Mouse (Mus musculus): ENCODE results near the gene Ttc28. TPM values are rescaled to one million over a fixed set of nuclear protein-coding genes. Genes with fewer than 3 reads are reported as not detected.

The Ttc28 gene
- total and polyA plus RNA-seq, 3 experiments, result 0.21 to 0.89 (median 0.28) TPM

GRCm38 (mm10) chr5:111073316-111073736 lies 193.7 kb downstream of the Ttc28 start:
- Histone ChIP-seq H3K4me2 (ENCODE audit: insufficient read depth, low read depth, poor library complexity, severe bottlenecking) (no peak overlapping the region), H3K4me3 (replicated peaks in 1 of 3; ENCODE audit: low read depth in 2 of 3, low read length in 2 of 3, poor library complexity in 1 of 3) (no peak overlapping the region), H3K4me1 (ENCODE audit: control insufficient read depth in 1 of 2, insufficient read depth in 2 of 2) (no peaks in the 10 kb centered on the region), H3K36me3 (replicated peaks in 1 of 2; ENCODE audit: control insufficient read depth in 1 of 2, insufficient read depth in 1 of 2, low read length in 1 of 2) (no peaks in the 10 kb centered on the region), H3K9ac (ENCODE audit: insufficient read depth, low read depth) (no peak overlapping the region), H3K27ac (ENCODE audit: insufficient read depth, low read depth) (no peak overlapping the region), H3K27me3 (replicated peaks) (no peaks in the 10 kb centered on the region), H3K79me2 (replicated peaks; ENCODE audit: control insufficient read depth, extremely low read depth, insufficient read depth, poor library complexity, severe bottlenecking) (no peaks in the 10 kb centered on the region), H3K9me3 (replicated peaks; ENCODE audit: low read length) (no peaks in the 10 kb centered on the region)
- no peak for DNase-seq (ENCODE audit: extremely low read depth)
- in situ Hi-C loops (cut with MboI; ENCODE audit: low pct_ligation_motif_present, low pct_unique_long_range_greater_than_20kb, low sequenced_read_pairs) (no loop called here), dilution Hi-C loops (cut with MboI; ENCODE audit: extremely low pct_ligation_motif_present, extremely low pct_unique_long_range_greater_than_20kb, low sequenced_read_pairs) (no loop called here)
- TF ChIP-seq CTCF (conservative IDR thresholded peaks at IDR 0.05 in 1 of 2, IDR thresholded peaks at IDR 0.05 in 1 of 2; ENCODE audit: low read depth in 2 of 2, low read length in 2 of 2) (no peak), USF2 (conservative IDR thresholded peaks at IDR 0.05; ENCODE audit: low read depth, low read length) (no peak), MAX (IDR thresholded peaks at IDR 0.05; ENCODE audit: low read length) (no peak), HCFC1 (IDR thresholded peaks at IDR 0.05; ENCODE audit: low read depth, low read length) (no peak), RAD21 (IDR thresholded peaks at IDR 0.05; ENCODE audit: low read depth, low read length) (no peak), USF1 (IDR thresholded peaks at IDR 0.05; ENCODE audit: low read depth, low read length) (no peak), ZNF384 (IDR thresholded peaks at IDR 0.05; ENCODE audit: low read depth, low read length) (no peak), POLR2A (IDR thresholded peaks at IDR 0.05; ENCODE audit: low read depth, low read length) (no peak), ELF1 (IDR thresholded peaks at IDR 0.05; ENCODE audit: low read depth, low read length) (no peak), TBP (conservative IDR thresholded peaks at IDR 0.05; ENCODE audit: low read depth, low read length) (no peak), JUN (IDR thresholded peaks at IDR 0.05; ENCODE audit: insufficient read depth, low read depth, low read length) (no peak), UBTF (IDR thresholded peaks at IDR 0.05; ENCODE audit: low read depth, low read length) (no peak), BHLHE40 (IDR thresholded peaks at IDR 0.05; ENCODE audit: low read depth, low read length) (no peak), POLR2AphosphoS2 (IDR thresholded peaks at IDR 0.05; ENCODE audit: low read depth, low read length) (no peak), E2F4 (IDR thresholded peaks at IDR 0.05; ENCODE audit: insufficient replicate concordance, low read depth, low read length) (no peak), ETS1 (conservative IDR thresholded peaks at IDR 0.05; ENCODE audit: low read depth, low read length) (no peak)

GRCm38 (mm10) chr5:111074050-111074449 lies 194.4 kb downstream of the Ttc28 start:
- no peak overlapping the region for H3K27ac ChIP-seq (ENCODE audit: insufficient read depth, low read depth)
- H3K36me3 ChIP-seq (replicated peaks in 1 of 2; ENCODE audit: control insufficient read depth in 1 of 2, insufficient read depth in 1 of 2, low read length in 1 of 2), result no peaks in the 10 kb centered on the region
- no peak overlapping the region for H3K9ac ChIP-seq (ENCODE audit: insufficient read depth, low read depth)
- no peak overlapping the region for H3K4me2 ChIP-seq (ENCODE audit: insufficient read depth, low read depth, poor library complexity, severe bottlenecking)
- H3K4me1 ChIP-seq (ENCODE audit: control insufficient read depth in 1 of 2, insufficient read depth in 2 of 2), result no peaks in the 10 kb centered on the region
- no peaks in the 10 kb centered on the region for H3K9me3 ChIP-seq (replicated peaks; ENCODE audit: low read length)
- TF ChIP-seq SMC3 (IDR thresholded peaks at IDR 0.05; ENCODE audit: low read depth, low read length) (no peak), ZMIZ1 (IDR thresholded peaks at IDR 0.05; ENCODE audit: low read depth, low read length) (no peak), PAX5 (IDR thresholded peaks at IDR 0.05; ENCODE audit: low read length) (no peak), HCFC1 (IDR thresholded peaks at IDR 0.05; ENCODE audit: low read depth, low read length) (no peak), ETS1 (conservative IDR thresholded peaks at IDR 0.05; ENCODE audit: low read depth, low read length) (no peak), CHD1 (IDR thresholded peaks at IDR 0.05; ENCODE audit: low read depth, low read length) (no peak), MEF2A (IDR thresholded peaks at IDR 0.05; ENCODE audit: borderline replicate concordance, low read depth, low read length) (no peak)
- in situ Hi-C loops (cut with MboI; ENCODE audit: low pct_ligation_motif_present, low pct_unique_long_range_greater_than_20kb, low sequenced_read_pairs), result no loop called here
- DNase-seq (ENCODE audit: extremely low read depth), result no peak
- H3K4me3 ChIP-seq (replicated peaks in 1 of 3; ENCODE audit: low read depth in 2 of 3, low read length in 2 of 3, poor library complexity in 1 of 3), result no peak overlapping the region
- H3K27me3 ChIP-seq (replicated peaks), result no peaks in the 10 kb centered on the region
- dilution Hi-C loops (cut with MboI; ENCODE audit: extremely low pct_ligation_motif_present, extremely low pct_unique_long_range_greater_than_20kb, low sequenced_read_pairs), result no loop called here
- H3K79me2 ChIP-seq (replicated peaks; ENCODE audit: control insufficient read depth, extremely low read depth, insufficient read depth, poor library complexity, severe bottlenecking), result no peaks in the 10 kb centered on the region

Data from CH12.LX (cell line).